Mouse (Mus musculus): ENCODE measurements at regions not wholly inside any gene's neighbourhood (a gene's known extent, or its start where the extent isn't known, plus 50 kb on each side); places are given as distances from the start of the nearest gene placed in this dataset.

- H3K4me3 ChIP-seq: no peak overlapping the region
- H3K4me2 ChIP-seq (replicated peaks): no peak overlapping the region
- no peak overlapping the region for H3K9ac ChIP-seq
- no peaks in the 10 kb centered on the region for H3K36me3 ChIP-seq
- H3K27ac ChIP-seq: no peak overlapping the region
- no peaks in the 10 kb centered on the region for H3K27me3 ChIP-seq (replicated peaks)
- H3K9me3 ChIP-seq: no peaks in the 10 kb centered on the region
- no peak for ATAC-seq (ENCODE audit: low FRiP score, low read depth)
- no peaks in the 10 kb centered on the region for H3K4me1 ChIP-seq
These were observed 175.7 kb downstream of the Hdgfl1 start for GRCm38 (mm10) chr13:26594313-26594712.

GRCm38 (mm10) chr13:26593750-26594149 is 176.2 kb downstream of the Hdgfl1 start:
- Histone ChIP-seq H3K9me3 (no peaks in the 10 kb centered on the region), H3K27me3 (replicated peaks) (no peaks in the 10 kb centered on the region), H3K36me3 (no peaks in the 10 kb centered on the region), H3K27ac (no peak overlapping the region), H3K4me1 (no peaks in the 10 kb centered on the region), H3K9ac (no peak overlapping the region), H3K4me3 (no peak overlapping the region), H3K4me2 (replicated peaks) (no peak overlapping the region)
- no peak for ATAC-seq (ENCODE audit: low FRiP score, low read depth)
- WGBS: 66% methylated on average over 1 of the region's 1 CpGs

- no peak for ATAC-seq (ENCODE audit: low FRiP score, low read depth)
- Histone ChIP-seq H3K4me3 (no peak overlapping the region), H3K4me2 (replicated peaks) (no peak overlapping the region), H3K9me3 (no peaks in the 10 kb centered on the region), H3K27ac (no peak overlapping the region), H3K36me3 (no peaks in the 10 kb centered on the region), H3K27me3 (replicated peaks) (no peaks in the 10 kb centered on the region), H3K4me1 (no peaks in the 10 kb centered on the region), H3K9ac (no peak overlapping the region)
- 61% methylated on average over 2 of the region's 2 CpGs for WGBS
These were observed 193.9 kb downstream of the Hdgfl1 start for GRCm38 (mm10) chr13:26575890-26576543.

GRCm38 (mm10) chr13:26569422-26569821 is 200.5 kb downstream of the Hdgfl1 start:
- no peak overlapping the region for H3K4me3 ChIP-seq
- H3K27me3 ChIP-seq (replicated peaks): no peaks in the 10 kb centered on the region
- no peak overlapping the region for H3K9ac ChIP-seq
- no peaks in the 10 kb centered on the region for H3K4me1 ChIP-seq
- no peaks in the 10 kb centered on the region for H3K36me3 ChIP-seq
- no peak overlapping the region for H3K27ac ChIP-seq
- 0 out of 2 replicates have a peak, but pooled peaks cover 3% of the 10 kb centered on the region for H3K9me3 ChIP-seq
- 45% methylated on average over 4 of the region's 4 CpGs for WGBS
- no peak for ATAC-seq (ENCODE audit: low FRiP score, low read depth)
- H3K4me2 ChIP-seq (replicated peaks): no peak overlapping the region

GRCm38 (mm10) chr13:26564941-26565862 is 204.8 kb downstream of the Hdgfl1 start:
- Histone ChIP-seq H3K9me3 (0 out of 2 replicates have a peak, but pooled peaks cover 3% of the 10 kb centered on the region), H3K9ac (no peak overlapping the region), H3K27me3 (replicated peaks) (no peaks in the 10 kb centered on the region), H3K27ac (no peak overlapping the region), H3K36me3 (no peaks in the 10 kb centered on the region), H3K4me3 (no peak overlapping the region), H3K4me2 (replicated peaks) (no peak overlapping the region), H3K4me1 (no peaks in the 10 kb centered on the region)
- no peak for ATAC-seq (ENCODE audit: low FRiP score, low read depth)
- WGBS: 69% methylated on average over 7 of the region's 7 CpGs

GRCm38 (mm10) chr13:26558366-26558765 is 211.6 kb downstream of the Hdgfl1 start:
- peaks cover 5% of the 10 kb centered on the region for H3K4me1 ChIP-seq
- ATAC-seq (ENCODE audit: low FRiP score, low read depth): no peak
- 17% methylated on average over 1 of the region's 1 CpGs for WGBS
- H3K4me2 ChIP-seq (replicated peaks): no peak overlapping the region
- H3K9me3 ChIP-seq: no peaks in the 10 kb centered on the region
- no peak overlapping the region for H3K27ac ChIP-seq
- no peak overlapping the region for H3K9ac ChIP-seq
- H3K4me3 ChIP-seq: no peak overlapping the region
- no peaks in the 10 kb centered on the region for H3K36me3 ChIP-seq
- no peaks in the 10 kb centered on the region for H3K27me3 ChIP-seq (replicated peaks)

GRCm38 (mm10) chr13:26554266-26554665 is 215.7 kb downstream of the Hdgfl1 start:
- Histone ChIP-seq H3K36me3 (no peaks in the 10 kb centered on the region), H3K4me1 (peaks cover 5% of the 10 kb centered on the region), H3K27ac (no peak overlapping the region), H3K4me3 (no peak overlapping the region), H3K9ac (no peak overlapping the region), H3K27me3 (replicated peaks) (no peaks in the 10 kb centered on the region), H3K4me2 (replicated peaks) (no peak overlapping the region), H3K9me3 (no peaks in the 10 kb centered on the region)
- no peak for ATAC-seq (ENCODE audit: low FRiP score, low read depth)
- 55% methylated on average over 6 of the region's 6 CpGs for WGBS

- Histone ChIP-seq H3K4me2 (replicated peaks) (no peak overlapping the region), H3K27me3 (replicated peaks) (no peaks in the 10 kb centered on the region), H3K4me3 (no peak overlapping the region), H3K4me1 (no peaks in the 10 kb centered on the region), H3K9me3 (no peaks in the 10 kb centered on the region), H3K9ac (no peak overlapping the region), H3K36me3 (no peaks in the 10 kb centered on the region), H3K27ac (no peak overlapping the region)
- ATAC-seq (ENCODE audit: low FRiP score, low read depth): no peak
- WGBS: 86% methylated on average over 3 of the region's 3 CpGs
These were observed 217.8 kb downstream of the Hdgfl1 start for GRCm38 (mm10) chr13:26552122-26552521.

- no peak overlapping the region for H3K27ac ChIP-seq
- no peak overlapping the region for H3K4me3 ChIP-seq
- H3K36me3 ChIP-seq: no peaks in the 10 kb centered on the region
- H3K27me3 ChIP-seq (replicated peaks): no peaks in the 10 kb centered on the region
- no peaks in the 10 kb centered on the region for H3K4me1 ChIP-seq
- no peaks in the 10 kb centered on the region for H3K9me3 ChIP-seq
- no peak overlapping the region for H3K9ac ChIP-seq
- 76% methylated on average over 1 of the region's 1 CpGs for WGBS
- ATAC-seq (ENCODE audit: low FRiP score, low read depth): no peak
- H3K4me2 ChIP-seq (replicated peaks): no peak overlapping the region
These were observed 231.0 kb downstream of the Hdgfl1 start for GRCm38 (mm10) chr13:26538928-26539327.

- Histone ChIP-seq H3K4me3 (no peak overlapping the region), H3K4me2 (replicated peaks) (no peak overlapping the region), H3K36me3 (no peaks in the 10 kb centered on the region), H3K4me1 (no peaks in the 10 kb centered on the region), H3K27ac (no peak overlapping the region), H3K27me3 (replicated peaks) (no peaks in the 10 kb centered on the region), H3K9me3 (no peaks in the 10 kb centered on the region), H3K9ac (no peak overlapping the region)
- no peak for ATAC-seq (ENCODE audit: low FRiP score, low read depth)
- WGBS: 53% methylated on average over 2 of the region's 2 CpGs
These were observed 233.4 kb downstream of the Hdgfl1 start for GRCm38 (mm10) chr13:26536575-26536974.

- Histone ChIP-seq H3K36me3 (no peaks in the 10 kb centered on the region), H3K9me3 (no peaks in the 10 kb centered on the region), H3K9ac (no peak overlapping the region), H3K4me2 (replicated peaks) (no peak overlapping the region), H3K4me1 (no peaks in the 10 kb centered on the region), H3K27ac (no peak overlapping the region), H3K4me3 (no peak overlapping the region), H3K27me3 (replicated peaks) (no peaks in the 10 kb centered on the region)
- ATAC-seq (ENCODE audit: low FRiP score, low read depth): no peak
These were observed 237.2 kb downstream of the Hdgfl1 start for GRCm38 (mm10) chr13:26532761-26533160.

- Histone ChIP-seq H3K4me3 (no peak overlapping the region), H3K27ac (no peak overlapping the region)
- WGBS: 41% methylated on average over 1 of the region's 1 CpGs
These were observed 250.9 kb downstream of the Hdgfl1 start for GRCm38 (mm10) chr13:26519054-26519453.

More at GRCm38 (mm10) chr13:26519054-26519453, 250.9 kb downstream of the Hdgfl1 start:
- H3K9ac ChIP-seq: no peak overlapping the region
- no peaks in the 10 kb centered on the region for H3K36me3 ChIP-seq
- no peak overlapping the region for H3K4me2 ChIP-seq (replicated peaks)
- no peak for ATAC-seq (ENCODE audit: low FRiP score, low read depth)
- no peaks in the 10 kb centered on the region for H3K27me3 ChIP-seq (replicated peaks)
- no peaks in the 10 kb centered on the region for H3K4me1 ChIP-seq
- no peaks in the 10 kb centered on the region for H3K9me3 ChIP-seq
